Mouse (Mus musculus): ENCODE measurements around the gene Riox1. TPM values are rescaled to one million over a fixed set of nuclear protein-coding genes. Genes with fewer than 3 reads are reported as not detected.

Riox1 gene
- 11.5 and 17.7 TPM in 2 replicates for polyA plus RNA-seq (2012; rRNA removed)

DNA sequence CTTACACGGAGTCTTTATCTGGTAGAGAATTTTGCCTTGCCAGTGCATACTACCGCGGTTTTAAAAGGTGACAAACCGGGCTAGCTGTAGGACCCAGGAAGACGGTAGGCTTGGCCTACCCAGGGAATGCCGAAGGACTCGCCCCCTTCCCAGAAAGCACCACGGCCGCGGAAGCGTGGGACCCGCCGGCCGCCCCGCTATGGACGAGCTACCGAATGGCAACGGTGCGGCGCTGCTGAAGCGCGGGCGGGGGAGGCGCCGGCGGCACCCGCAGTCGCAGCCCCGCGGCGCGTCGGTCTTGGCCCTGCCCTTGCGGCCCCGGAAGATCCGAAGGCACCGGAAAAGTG is at the start of gene Riox1:
Gene Riox1 (plus strand): TSS at position 116 of the 347 bp plus-strand sequence.
- WGBS, result under 1% methylated on average over 37 of the region's 37 CpGs
- peak within 1 kb of the TSS; percentile 25 for H3K27ac ChIP-seq (ENCODE audit: insufficient read depth, low read depth, low read length)
- TF ChIP-seq CTCF (IDR thresholded peaks at IDR 0.05; ENCODE audit: extremely low read depth, insufficient read length, insufficient replicate concordance, low read depth, low read length) (no peak), POLR2A (IDR thresholded peaks at IDR 0.05; ENCODE audit: low read depth, low read length) (peak; percentile 82)
- H3K4me3 ChIP-seq (ENCODE audit: low read depth, low read length), result peak within 1 kb of the TSS; percentile 65
- H3K36me3 ChIP-seq (ENCODE audit: control insufficient read depth, insufficient read depth, low read length), result no peaks in the 10 kb centered on the region
- H3K4me1 ChIP-seq (ENCODE audit: control insufficient read depth, insufficient read depth, insufficient read length, low read length), result peaks cover 11% of the 10 kb centered on the region
- H3K27me3 ChIP-seq (ENCODE audit: control insufficient read depth, insufficient read depth, low read length), result no peaks in the 10 kb centered on the region

GRCm38 (mm10) chr12:83910451-83910850 is 40.0 kb upstream of the Riox1 start:
- peak overlapping the region; percentile 62 for H3K27ac ChIP-seq (ENCODE audit: insufficient read depth, low read depth, low read length)
- no peak overlapping the region for H3K4me3 ChIP-seq (ENCODE audit: low read depth, low read length)
- peaks cover 7% of the 10 kb centered on the region for H3K36me3 ChIP-seq (ENCODE audit: control insufficient read depth, insufficient read depth, low read length)
- no peaks in the 10 kb centered on the region for H3K27me3 ChIP-seq (ENCODE audit: control insufficient read depth, insufficient read depth, low read length)
- WGBS, result 17% methylated on average over 2 of the region's 2 CpGs
- H3K4me1 ChIP-seq (ENCODE audit: control insufficient read depth, insufficient read depth, insufficient read length, low read length), result peaks cover 22% of the 10 kb centered on the region; the same call in 1 of the 2 replicates
- TF ChIP-seq POLR2A (IDR thresholded peaks at IDR 0.05; ENCODE audit: low read depth, low read length) (no peak), CTCF (IDR thresholded peaks at IDR 0.05; ENCODE audit: extremely low read depth, insufficient read length, insufficient replicate concordance, low read depth, low read length) (no peak)

DNA sequence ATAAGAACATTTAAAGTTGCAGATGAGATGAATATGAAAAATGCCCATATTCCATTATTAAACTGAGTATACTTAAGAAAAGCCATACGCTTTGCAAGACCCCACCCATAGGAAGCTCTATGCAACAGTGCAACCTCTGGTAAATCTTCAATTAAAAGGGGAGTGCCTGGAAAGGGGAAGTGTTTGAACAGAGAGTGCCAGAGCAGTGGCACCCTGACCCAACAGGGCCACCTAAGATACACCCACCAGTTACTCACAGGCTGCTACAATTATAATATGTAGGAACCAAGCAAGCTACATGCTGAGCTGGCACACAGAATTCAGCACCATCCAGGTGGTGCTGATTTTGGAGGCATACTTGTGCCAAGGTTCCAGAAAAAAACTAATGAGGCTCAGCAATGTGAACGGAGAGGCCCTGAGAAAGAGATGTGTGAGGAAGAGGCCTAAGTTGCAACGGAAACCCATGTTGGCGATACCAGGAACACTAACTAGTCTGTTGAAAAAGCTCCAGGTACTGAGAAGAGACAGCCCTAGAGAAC is 36.1 kb upstream of the Riox1 start:
- H3K4me3 ChIP-seq (ENCODE audit: low read depth, low read length), result no peak overlapping the region
- no peak for TF ChIP-seq POLR2A (IDR thresholded peaks at IDR 0.05; ENCODE audit: low read depth, low read length)
- no peak for TF ChIP-seq CTCF (IDR thresholded peaks at IDR 0.05; ENCODE audit: extremely low read depth, insufficient read length, insufficient replicate concordance, low read depth, low read length)

GRCm38 (mm10) chr12:83914797-83915196 is 35.6 kb upstream of the Riox1 start:
- peaks cover 17% of the 10 kb centered on the region for H3K36me3 ChIP-seq (ENCODE audit: control insufficient read depth, insufficient read depth, low read length)
- peaks cover 26% of the 10 kb centered on the region; the same call in 1 of the 2 replicates for H3K4me1 ChIP-seq (ENCODE audit: control insufficient read depth, insufficient read depth, insufficient read length, low read length)
- TF ChIP-seq CTCF (IDR thresholded peaks at IDR 0.05; ENCODE audit: extremely low read depth, insufficient read length, insufficient replicate concordance, low read depth, low read length) (no peak), POLR2A (IDR thresholded peaks at IDR 0.05; ENCODE audit: low read depth, low read length) (no peak)
- 56% methylated on average over 1 of the region's 1 CpGs for WGBS
- no peak overlapping the region for H3K4me3 ChIP-seq (ENCODE audit: low read depth, low read length)
- no peaks in the 10 kb centered on the region for H3K27me3 ChIP-seq (ENCODE audit: control insufficient read depth, insufficient read depth, low read length)
- H3K27ac ChIP-seq (ENCODE audit: insufficient read depth, low read depth, low read length), result peak overlapping the region; percentile 82

More for the DNA sequence above, 36.1 kb upstream of the Riox1 start:
- Histone ChIP-seq H3K36me3 (ENCODE audit: control insufficient read depth, insufficient read depth, low read length) (peaks cover 17% of the 10 kb centered on the region), H3K4me1 (ENCODE audit: control insufficient read depth, insufficient read depth, insufficient read length, low read length) (peaks cover 26% of the 10 kb centered on the region; the same call in 1 of the 2 replicates), H3K27me3 (ENCODE audit: control insufficient read depth, insufficient read depth, low read length) (no peaks in the 10 kb centered on the region), H3K27ac (ENCODE audit: insufficient read depth, low read depth, low read length) (peak overlapping the region; percentile 78)
- WGBS, result 80% methylated on average over 4 of the region's 4 CpGs

DNA sequence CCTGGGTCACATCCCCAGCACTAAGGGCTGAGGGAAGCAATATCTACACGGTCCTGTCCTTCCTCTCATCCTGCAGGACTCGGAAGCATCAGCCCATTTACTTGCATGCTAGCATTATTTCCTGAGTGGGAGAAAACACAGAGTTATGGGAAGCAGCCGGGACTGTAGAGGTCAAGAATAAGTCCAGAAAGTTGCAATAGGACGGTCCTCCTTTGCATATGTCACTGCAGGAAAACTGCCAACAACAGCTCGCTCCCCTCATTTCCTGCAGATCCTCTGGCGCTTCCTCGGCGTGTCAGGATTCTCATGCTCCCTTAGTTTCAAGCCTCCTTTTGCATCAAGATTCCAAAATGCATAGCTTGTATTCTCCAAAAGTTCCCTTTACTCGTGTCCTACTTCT is 33.5 kb upstream of the Riox1 start:
- Histone ChIP-seq H3K36me3 (ENCODE audit: control insufficient read depth, insufficient read depth, low read length) (peaks cover 17% of the 10 kb centered on the region), H3K27me3 (ENCODE audit: control insufficient read depth, insufficient read depth, low read length) (no peaks in the 10 kb centered on the region), H3K27ac (ENCODE audit: insufficient read depth, low read depth, low read length) (0 out of 2 replicates have a peak overlapping the region, but pooled peaks have one; percentile 9), H3K4me3 (ENCODE audit: low read depth, low read length) (no peak overlapping the region), H3K4me1 (ENCODE audit: control insufficient read depth, insufficient read depth, insufficient read length, low read length) (peaks cover 19% of the 10 kb centered on the region; the same call in 1 of the 2 replicates)
- TF ChIP-seq POLR2A (IDR thresholded peaks at IDR 0.05; ENCODE audit: low read depth, low read length) (no peak), CTCF (IDR thresholded peaks at IDR 0.05; ENCODE audit: extremely low read depth, insufficient read length, insufficient replicate concordance, low read depth, low read length) (no peak)
- WGBS, result 76% methylated on average over 9 of the region's 9 CpGs

GRCm38 (mm10) chr12:83920721-83921441 is 29.5 kb upstream of the Riox1 start:
- peak overlapping the region; percentile 90 for H3K27ac ChIP-seq (ENCODE audit: insufficient read depth, low read depth, low read length)
- H3K36me3 ChIP-seq (ENCODE audit: control insufficient read depth, insufficient read depth, low read length), result peaks cover 8% of the 10 kb centered on the region
- 3% methylated on average over 31 of the region's 31 CpGs for WGBS
- H3K4me1 ChIP-seq (ENCODE audit: control insufficient read depth, insufficient read depth, insufficient read length, low read length), result peaks cover 18% of the 10 kb centered on the region; the same call in 1 of the 2 replicates
- TF ChIP-seq CTCF (IDR thresholded peaks at IDR 0.05; ENCODE audit: extremely low read depth, insufficient read length, insufficient replicate concordance, low read depth, low read length), result no peak
- TF ChIP-seq POLR2A (IDR thresholded peaks at IDR 0.05; ENCODE audit: low read depth, low read length), result no peak
- peak overlapping the region; percentile 83 for H3K4me3 ChIP-seq (ENCODE audit: low read depth, low read length)
- no peaks in the 10 kb centered on the region for H3K27me3 ChIP-seq (ENCODE audit: control insufficient read depth, insufficient read depth, low read length)
